Mouse (Mus musculus) embryonic facial prominence, embryonic 11.5 days (tissue): ENCODE measurements around the gene Phf21a. TPM values are rescaled to one million over a fixed set of nuclear protein-coding genes. Genes with fewer than 3 reads are reported as not detected.

Experiments
- ATAC-seq: fragments of 200-750 bp; cut with Nextera tagmentation; replicated peaks from 2 replicates; pipeline ENCODE4 v1.8.0; 2017; ENCODE audit warnings: low read depth; ENCODE audit not compliant: insufficient number of reproducible peaks, low FRiP score, low TSS enrichment
- DNase-seq: peaks from one replicate; pipeline ENCODE4 v3.0.0-alpha.2; 2015; ENCODE audit warnings: low spot score
- H3K27ac ChIP-seq: fragments of 300-500 bp; sonication (generic); replicated peaks from 2 replicates; pipeline ENCODE4 v1.5.1; 2014; ENCODE audit warnings: mild to moderate bottlenecking, low read depth, low read length, control low read depth
- H3K27me3 ChIP-seq: fragments of 300-500 bp; sonication (generic); 2 replicates; pipeline ENCODE4 v1.6.1; 2014; ENCODE audit warnings: mild to moderate bottlenecking, low read length, moderate library complexity, mixed read lengths; ENCODE audit not compliant: control insufficient read depth, insufficient read depth
- H3K36me3 ChIP-seq: fragments of 300-500 bp; sonication (generic); replicated peaks from 2 replicates; pipeline ENCODE4 v1.6.1; 2014; ENCODE audit warnings: low read depth, mild to moderate bottlenecking, low read length, moderate library complexity, mixed read lengths; ENCODE audit not compliant: control insufficient read depth, insufficient read depth
- H3K4me1 ChIP-seq: fragments of 300-500 bp; sonication (generic); 2 replicates; pipeline ENCODE4 v1.6.1; 2014; ENCODE audit warnings: low read length, mixed read lengths; ENCODE audit not compliant: control insufficient read depth, insufficient read depth
- H3K4me2 ChIP-seq: fragments of 300-500 bp; sonication (generic); 2 replicates; pipeline ENCODE4 v1.6.1; 2014; ENCODE audit warnings: low read depth, mild to moderate bottlenecking, control low read depth, low read length, moderate library complexity
- H3K4me3 ChIP-seq: fragments of 300-500 bp; sonication (generic); 2 replicates; pipeline ENCODE4 v1.5.1; 2014; ENCODE audit warnings: low read depth, low read length, control low read depth
- H3K9ac ChIP-seq: fragments of 300-500 bp; sonication (generic); replicated peaks from 2 replicates; pipeline ENCODE4 v1.6.1; 2014; ENCODE audit warnings: mild to moderate bottlenecking, control low read depth, low read length
- H3K9me3 ChIP-seq: fragments of 300-500 bp; sonication (generic); replicated peaks from 2 replicates; pipeline ENCODE4 v1.6.1; 2016; ENCODE audit warnings: mild to moderate bottlenecking, low read length, inconsistent platforms, mixed read lengths; ENCODE audit not compliant: control insufficient read depth
- WGBS: fragments of 180-500 bp; shearing (Covaris S2); extraction: QIAGEN DNeasy Blood & Tissue Kit; methylation state at CpG from one replicate; pipeline ENCODE4 v1.1.7; 2014; 5-methylcytosine and 5-hydroxymethylcytosine counted together
- polyA plus RNA-seq: library from polyadenylated mRNA; unstranded; fragments of >200 nt; fragmentation: Nextera tagmentation; extraction: Ambion mirVana; gene quantifications from 2 replicates; pipeline ENCODE4 v1.2.1, GENCODE M21; 2014

Gene Phf21a
- polyA plus RNA-seq, 1 experiment from 2014 or later = 41.8 TPM

- Histone ChIP-seq H3K4me3 (no peak overlapping the region), H3K9me3 (no peaks in the 10 kb centered on the region), H3K9ac (no peak overlapping the region), H3K4me2 (no peak overlapping the region), H3K36me3 (no peaks in the 10 kb centered on the region), H3K4me1 (no peaks in the 10 kb centered on the region), H3K27me3 (no peaks in the 10 kb centered on the region), H3K27ac (no peak overlapping the region)
- DNase-seq = no peak
- no peak for ATAC-seq
- WGBS = 65% methylated on average over 6 of the region's 6 CpGs
These were observed 27.0 kb upstream of the Phf21a start for GRCm38 (mm10) chr2:92065938-92066337.

GRCm38 (mm10) chr2:92066899-92067298 is 26.0 kb upstream of the Phf21a start:
- no peak overlapping the region for H3K27ac ChIP-seq
- no peaks in the 10 kb centered on the region for H3K36me3 ChIP-seq
- no peak overlapping the region for H3K9ac ChIP-seq
- no peak for DNase-seq
- H3K4me3 ChIP-seq = no peak overlapping the region
- no peaks in the 10 kb centered on the region for H3K4me1 ChIP-seq
- 69% methylated on average over 1 of the region's 1 CpGs for WGBS
- H3K4me2 ChIP-seq = no peak overlapping the region
- no peak for ATAC-seq
- H3K9me3 ChIP-seq = no peaks in the 10 kb centered on the region
- H3K27me3 ChIP-seq = no peaks in the 10 kb centered on the region

GRCm38 (mm10) chr2:92067600-92067999 is 25.3 kb upstream of the Phf21a start:
- no peak for ATAC-seq
- 69% methylated on average over 3 of the region's 3 CpGs for WGBS

GRCm38 (mm10) chr2:92069630-92070029 is 23.3 kb upstream of the Phf21a start:
- Histone ChIP-seq H3K4me1 (no peaks in the 10 kb centered on the region), H3K36me3 (no peaks in the 10 kb centered on the region), H3K27ac (no peak overlapping the region), H3K4me3 (no peak overlapping the region), H3K27me3 (no peaks in the 10 kb centered on the region), H3K4me2 (no peak overlapping the region), H3K9ac (no peak overlapping the region), H3K9me3 (no peaks in the 10 kb centered on the region)
- ATAC-seq (no peak), DNase-seq (no peak)
- 75% methylated on average over 5 of the region's 5 CpGs for WGBS

More at GRCm38 (mm10) chr2:92067600-92067999, 25.3 kb upstream of the Phf21a start:
- Histone ChIP-seq H3K27me3 (no peaks in the 10 kb centered on the region), H3K9ac (no peak overlapping the region), H3K4me1 (no peaks in the 10 kb centered on the region), H3K4me2 (no peak overlapping the region), H3K36me3 (no peaks in the 10 kb centered on the region), H3K4me3 (no peak overlapping the region), H3K9me3 (no peaks in the 10 kb centered on the region), H3K27ac (no peak overlapping the region)
- no peak for DNase-seq

- ATAC-seq = no peak
- H3K4me3 ChIP-seq = no peak overlapping the region
- no peaks in the 10 kb centered on the region for H3K36me3 ChIP-seq
- DNase-seq = no peak
- H3K27ac ChIP-seq = no peak overlapping the region
- no peak overlapping the region for H3K4me2 ChIP-seq
- WGBS = 78% methylated on average over 4 of the region's 4 CpGs
- no peaks in the 10 kb centered on the region for H3K9me3 ChIP-seq
- H3K9ac ChIP-seq = no peak overlapping the region
- H3K4me1 ChIP-seq = no peaks in the 10 kb centered on the region
- no peaks in the 10 kb centered on the region for H3K27me3 ChIP-seq
These were observed 21.8 kb upstream of the Phf21a start for GRCm38 (mm10) chr2:92071143-92071542.

- DNase-seq = no peak
- WGBS = 78% methylated on average over 13 of the region's 13 CpGs
- no peak overlapping the region for H3K4me2 ChIP-seq
- no peak overlapping the region for H3K9ac ChIP-seq
- no peaks in the 10 kb centered on the region for H3K36me3 ChIP-seq
- no peak for ATAC-seq
- no peak overlapping the region for H3K4me3 ChIP-seq
- no peaks in the 10 kb centered on the region for H3K4me1 ChIP-seq
- no peaks in the 10 kb centered on the region for H3K27me3 ChIP-seq
- H3K9me3 ChIP-seq = no peaks in the 10 kb centered on the region
- H3K27ac ChIP-seq = no peak overlapping the region
These were observed 16.7 kb upstream of the Phf21a start for GRCm38 (mm10) chr2:92076086-92076692.

GRCm38 (mm10) chr2:92082196-92082595 is 10.7 kb upstream of the Phf21a start:
- Histone ChIP-seq H3K9me3 (no peaks in the 10 kb centered on the region), H3K36me3 (no peaks in the 10 kb centered on the region), H3K27ac (no peak overlapping the region), H3K4me2 (no peak overlapping the region), H3K27me3 (no peaks in the 10 kb centered on the region), H3K4me3 (no peak overlapping the region), H3K9ac (no peak overlapping the region), H3K4me1 (no peaks in the 10 kb centered on the region)
- 88% methylated on average over 4 of the region's 4 CpGs for WGBS
- DNase-seq = no peak
- ATAC-seq = no peak

- H3K4me1 ChIP-seq = no peaks in the 10 kb centered on the region
- H3K27ac ChIP-seq = no peak overlapping the region
- no peak for ATAC-seq
- no peaks in the 10 kb centered on the region for H3K27me3 ChIP-seq
- WGBS = 74% methylated on average over 1 of the region's 1 CpGs
- H3K36me3 ChIP-seq = no peaks in the 10 kb centered on the region
- no peak for DNase-seq
- no peaks in the 10 kb centered on the region for H3K9me3 ChIP-seq
- H3K4me3 ChIP-seq = no peak overlapping the region
- no peak overlapping the region for H3K9ac ChIP-seq
- H3K4me2 ChIP-seq = no peak overlapping the region
These were observed 7.2 kb upstream of the Phf21a start for GRCm38 (mm10) chr2:92085721-92086120.
